13 mouse cellular contexts compared by ENCODE assay signal in genomic region chr5:30961545-30962505, GRCm38 (mm10). TPM values are rescaled to one million over a fixed set of nuclear protein-coding genes. Genes with fewer than 3 reads are reported as not detected.
A peak's percentile ranks its signal among the peaks of the same experiment; 100 is the strongest.
DNase-seq lines count a peak whose midpoint lies in the region; ATAC-seq and TF ChIP-seq lines count a peak whose summit lies in the region.
"Had no signal": no experiment of that assay in that cellular context is flagged by ENCODE, and none has a peak within 500 bp of the region (broad histone marks: within the 10 kb centered on the region; RNA-seq: fewer than 3 reads in every experiment).

No protein-coding gene starts in this region.

- H3K36me3 ChIP-seq in spleen, adult 2 months (ENCODE audit: control insufficient read depth, insufficient read depth, low read length), result peaks cover 9% of the 10 kb centered on the region

- DNase-seq in gastrocnemius, adult 2 months, result no peak
- DNase-seq in gastrocnemius, postnatal 10 days, result no peak
- DNase-seq in spleen, adult 2 months (ENCODE audit: low read depth in 1 of 2, low spot score in 2 of 2), result peak in 1 of 2 experiments; percentile 67
- DNase-seq in spleen, postnatal 4 days (ENCODE audit: low spot score in 2 of 2), result no peak
- peak; percentile 78 for DNase-seq in induced T-regulatory cell, adult 2 months (ENCODE audit: low read depth)
- DNase-seq in adrenal gland, adult 8-10 months, result no peak
- DNase-seq: cerebellum, adult 11-12 months; kidney, adult 18-20 months; right cerebral cortex, postnatal 4 days had no signal

- intact Hi-C loops in gastrocnemius, adult 2 months (cut with DNase I), result no loop called here

- H3K27ac ChIP-seq in gastrocnemius, adult 2 months, result peak overlapping the region; percentile 98
- peak overlapping the region; percentile 63; the same call in 1 of the 2 replicates for H3K27ac ChIP-seq in spleen, adult 2 months (ENCODE audit: insufficient read depth, low read length)
- H3K27ac ChIP-seq: embryonic facial prominence, embryonic 15.5 days; neural tube, embryonic 15.5 days had no signal

- 26% methylated on average over 10 of the region's 10 CpGs for WGBS in spleen, adult 2 months

- H3K27me3 ChIP-seq in spleen, adult 2 months (ENCODE audit: control insufficient read depth, insufficient read depth, low read length), result no peaks in the 10 kb centered on the region
- H3K27me3 ChIP-seq: embryonic facial prominence, embryonic 15.5 days had no signal

- no peak for TF ChIP-seq CTCF in gastrocnemius, adult 2 months (IDR thresholded peaks at IDR 0.05)
- TF ChIP-seq CTCF in spleen, adult 2 months (IDR thresholded peaks at IDR 0.05; ENCODE audit: extremely low read depth, insufficient read depth, insufficient read length, insufficient replicate concordance), result no peak

- H3K4me3 ChIP-seq in gastrocnemius, adult 2 months, result no peak overlapping the region
- no peak overlapping the region for H3K4me3 ChIP-seq in spleen, adult 2 months (ENCODE audit: extremely low read depth, insufficient read depth, insufficient read length)
- H3K4me3 ChIP-seq: embryonic facial prominence, embryonic 15.5 days; neural tube, embryonic 15.5 days had no signal

- ATAC-seq in neutrophil, adult 5-6 weeks (ENCODE audit: extremely low read depth, insufficient number of reproducible peaks, low FRiP score, poor library complexity, severe bottlenecking), result peak; percentile 75
- no peak for ATAC-seq in cerebellum, adult (ENCODE audit: insufficient number of reproducible peaks, low FRiP score, low TSS enrichment)

- peaks cover 24% of the 10 kb centered on the region for H3K4me1 ChIP-seq in spleen, adult 2 months (ENCODE audit: control insufficient read depth, insufficient read depth, insufficient read length)

- no peak for TF ChIP-seq POLR2A in spleen, adult 2 months (IDR thresholded peaks at IDR 0.05; ENCODE audit: low read depth, low read length)

RNA-seq across cellular contexts. Expression of gene Preb, which starts 1.7 kb away (rescaled TPM):
- 10 to 100 TPM; 76.5 to 83.6 TPM for total RNA-seq in gastrocnemius, adult 2 months (2021)
- 10 to 100 TPM; 76.8 to 83.0 TPM for total RNA-seq in gastrocnemius, postnatal 10 days (2021)
- 227 and 270 TPM in 2 replicates for polyA plus RNA-seq in spleen, adult 2 months (2012; rRNA removed)
- 299 and 306 TPM in 2 replicates for total RNA-seq in neutrophil, adult 5-6 weeks (2017)
- 100 to 1,000 TPM; 129 to 211 (median 186) TPM for total RNA-seq in adrenal gland, adult 8-10 months (2022)

RNA-seq across cellular contexts. Expression of gene Tcf23, which starts 6.6 kb away (rescaled TPM):
- under 1 TPM in 1 of 2 experiments, not detected in 1; 0.28 TPM for total RNA-seq in gastrocnemius, adult 2 months (2021)
- under 1 TPM; 0.09 to 0.28 TPM for total RNA-seq in gastrocnemius, postnatal 10 days (2021)
- 0.29 and 0.34 TPM in 2 replicates for polyA plus RNA-seq in spleen, adult 2 months (2012; rRNA removed)
- not detected in 2 replicates for total RNA-seq in neutrophil, adult 5-6 weeks (2017)
- 1 to 10 TPM; 1.0 to 2.5 (median 1.4) TPM for total RNA-seq in adrenal gland, adult 8-10 months (2022)
- polyA plus RNA-seq: neural tube, embryonic 15.5 days had no signal

RNA-seq across cellular contexts. Expression of gene Cgref1, which starts 16.4 kb away (rescaled TPM):
- 1 to 10 TPM; 2.0 to 2.9 TPM for total RNA-seq in gastrocnemius, adult 2 months (2021)
- 10 to 100 TPM in 1 of 2 experiments, 1 to 10 TPM in 1; 8.5 to 15.3 TPM for total RNA-seq in gastrocnemius, postnatal 10 days (2021)
- 0.47 and 0.76 TPM in 2 replicates for polyA plus RNA-seq in spleen, adult 2 months (2012; rRNA removed)
- 0.25 and 0.47 TPM in 2 replicates for total RNA-seq in neutrophil, adult 5-6 weeks (2017)
- total RNA-seq in adrenal gland, adult 8-10 months (2022), result 1 to 10 TPM; 1.0 to 3.0 (median 1.8) TPM

RNA-seq across cellular contexts. Expression of gene Khk, which starts 40.6 kb away (rescaled TPM):
- total RNA-seq in gastrocnemius, adult 2 months (2021), result 10 to 100 TPM; 29.2 to 30.8 TPM
- 10 to 100 TPM; 27.9 TPM for total RNA-seq in gastrocnemius, postnatal 10 days (2021)
- polyA plus RNA-seq in spleen, adult 2 months (2012; rRNA removed), result 28.0 and 30.2 TPM in 2 replicates
- 25.7 and 28.2 TPM in 2 replicates for total RNA-seq in neutrophil, adult 5-6 weeks (2017)
- total RNA-seq in adrenal gland, adult 8-10 months (2022), result 10 to 100 TPM; 60.9 to 74.4 (median 69.4) TPM

RNA-seq across cellular contexts. Expression of gene Emilin1, which starts 48.6 kb away (rescaled TPM):
- 1 to 10 TPM; 2.7 to 7.7 TPM for total RNA-seq in gastrocnemius, adult 2 months (2021)
- total RNA-seq in gastrocnemius, postnatal 10 days (2021), result 10 to 100 TPM; 42.2 to 60.5 TPM
- 83.9 and 104 TPM in 2 replicates for polyA plus RNA-seq in spleen, adult 2 months (2012; rRNA removed)
- 2.1 and 2.2 TPM in 2 replicates for total RNA-seq in neutrophil, adult 5-6 weeks (2017)
- total RNA-seq in adrenal gland, adult 8-10 months (2022), result 10 to 100 TPM; 48.7 to 62.4 (median 51.8) TPM
